Mouse (Mus musculus) G1E-ER4 (cell line): Measurements from ENCODE around the gene Pdx1. TPM values are rescaled to one million over a fixed set of nuclear protein-coding genes. Genes with fewer than 3 reads are reported as not detected.

Experiments
- GATA1 ChIP-seq: IDR thresholded peaks from one replicate; pipeline ENCODE4 v1.8.0; 2012; ENCODE audit warnings: low read length, inconsistent platforms
- polyA plus RNA-seq: library from polyadenylated mRNA; stranded (reverse); fragments of >175 nt; gene quantifications from 2 replicates; pipeline ENCODE4 v1.2.3, GENCODE M21; 2012

The Pdx1 gene
- polyA plus RNA-seq, result not detected in 2 replicates

DNA sequence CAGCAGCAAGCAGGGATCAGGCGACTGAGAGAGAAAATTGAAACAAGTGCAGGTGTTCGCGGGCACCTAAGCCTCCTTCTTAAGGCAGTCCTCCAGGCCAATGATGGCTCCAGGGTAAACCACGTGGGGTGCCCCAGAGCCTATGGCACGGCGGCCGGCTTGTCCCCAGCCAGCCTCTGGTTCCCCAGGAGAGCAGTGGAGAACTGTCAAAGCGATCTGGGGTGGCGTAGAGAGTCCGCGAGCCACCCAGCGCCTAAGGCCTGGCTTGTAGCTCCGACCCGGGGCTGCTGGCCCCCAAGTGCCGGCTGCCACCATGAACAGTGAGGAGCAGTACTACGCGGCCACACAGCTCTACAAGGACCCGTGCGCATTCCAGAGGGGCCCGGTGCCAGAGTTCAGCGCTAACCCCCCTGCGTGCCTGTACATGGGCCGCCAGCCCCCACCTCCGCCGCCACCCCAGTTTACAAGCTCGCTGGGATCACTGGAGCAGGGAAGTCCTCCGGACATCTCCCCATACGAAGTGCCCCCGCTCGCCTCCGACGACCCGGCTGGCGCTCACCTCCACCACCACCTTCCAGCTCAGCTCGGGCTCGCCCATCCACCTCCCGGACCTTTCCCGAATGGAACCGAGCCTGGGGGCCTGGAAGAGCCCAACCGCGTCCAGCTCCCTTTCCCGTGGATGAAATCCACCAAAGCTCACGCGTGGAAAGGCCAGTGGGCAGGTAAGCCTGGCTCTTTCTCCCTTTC, at the start of gene Pdx1:
Pdx1 (plus strand) TSS at position 34 of the 747 bp plus-strand sequence.
- TF ChIP-seq GATA1, result no peak

DNA sequence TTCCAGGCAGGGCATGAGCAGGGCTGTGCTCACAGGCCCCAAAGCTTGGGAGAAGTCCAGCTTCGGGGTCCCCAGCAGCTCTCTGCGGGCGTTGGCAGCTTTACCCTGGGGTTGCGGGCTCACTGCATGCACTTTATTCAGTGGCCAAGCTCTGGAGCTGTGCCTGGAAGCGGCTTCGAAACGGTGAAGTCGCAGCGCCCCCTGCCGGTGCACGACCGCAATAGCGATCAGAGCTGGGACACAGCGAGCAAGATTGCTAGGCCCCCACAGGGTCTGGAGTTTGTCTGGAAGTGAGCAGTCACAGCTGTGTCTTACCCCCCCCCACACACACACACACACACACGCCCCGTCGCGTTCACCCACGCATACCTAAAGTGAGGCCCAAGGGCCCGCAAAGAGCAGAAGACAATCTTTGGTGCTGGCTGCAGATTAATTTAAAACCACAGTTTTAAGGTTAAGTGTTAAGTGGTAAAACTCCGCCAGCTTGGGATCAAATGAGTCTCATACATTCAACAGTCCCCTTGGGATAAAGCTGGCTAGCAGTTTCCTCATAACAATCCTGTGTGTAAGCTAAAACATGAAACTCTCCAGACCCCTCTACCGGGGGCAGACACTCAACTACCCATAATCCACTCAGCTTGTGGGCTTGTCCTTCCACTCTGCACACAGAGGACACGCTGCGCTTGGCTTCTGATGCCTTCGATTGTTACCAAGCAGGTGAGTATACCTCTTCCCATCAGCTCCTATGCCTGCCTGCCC, 42.2 kb upstream of the Pdx1 start:
- TF ChIP-seq GATA1, result no peak

GRCm38 (mm10) chr5:147235406-147236309, 34.1 kb upstream of the Pdx1 start:
- TF ChIP-seq GATA1, result no peak

GRCm38 (mm10) chr5:147243908-147244307, 25.9 kb upstream of the Pdx1 start:
- TF ChIP-seq GATA1, result no peak

DNA sequence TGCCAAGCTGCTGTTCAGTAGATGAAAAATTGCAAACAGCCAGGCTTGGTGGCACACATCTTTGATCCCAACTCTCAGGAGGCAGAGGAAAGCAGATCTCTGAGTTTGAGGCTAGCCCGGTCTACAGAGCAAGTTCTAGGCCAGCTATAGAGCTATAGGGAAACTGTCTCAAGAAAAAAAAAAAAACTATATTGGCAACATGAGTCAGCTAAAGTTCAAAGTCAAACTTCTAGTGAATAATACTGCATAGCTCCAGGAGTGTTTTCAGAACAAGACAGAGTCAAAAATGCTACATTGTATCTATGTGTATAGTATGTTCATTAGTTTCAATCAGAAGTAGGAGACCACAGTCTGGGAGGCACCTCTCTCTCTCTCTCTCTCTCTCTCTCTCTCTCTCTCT, 9.6 kb upstream of the Pdx1 start:
- no peak for TF ChIP-seq GATA1

- TF ChIP-seq GATA1, result no peak
These were observed 9.0 kb upstream of the Pdx1 start for GRCm38 (mm10) chr5:147260778-147261177.

DNA sequence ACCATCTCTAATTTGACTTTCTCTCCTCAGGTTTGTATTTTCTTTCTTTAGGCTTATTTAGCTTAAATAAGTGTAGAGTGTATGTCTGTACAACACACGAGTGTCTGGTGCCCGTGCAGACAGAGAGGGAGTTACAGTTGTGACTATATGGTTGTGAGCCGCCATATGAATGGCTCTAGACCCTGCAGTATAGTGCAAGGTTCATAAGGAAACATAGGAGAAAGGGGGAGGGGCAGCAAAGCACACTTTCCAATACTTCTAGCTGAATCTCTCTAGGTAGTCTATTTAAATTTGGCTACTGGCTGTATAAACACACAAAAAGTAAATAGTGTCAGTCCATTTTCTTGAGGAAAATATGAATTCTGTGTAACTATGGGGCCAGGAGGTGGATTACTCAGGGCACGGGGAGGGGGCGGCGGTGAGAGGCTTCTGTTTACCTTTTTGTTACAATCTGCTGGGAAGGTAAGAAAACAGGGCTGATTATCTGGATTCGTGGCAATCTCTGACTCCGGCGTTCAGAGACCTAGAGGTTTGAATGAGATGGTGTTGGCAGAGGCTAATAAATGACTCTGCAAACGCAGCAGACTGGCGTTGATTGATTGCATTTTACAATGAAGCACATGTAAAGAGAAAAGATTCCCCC, 7.7 kb upstream of the Pdx1 start:
- no peak for TF ChIP-seq GATA1

DNA sequence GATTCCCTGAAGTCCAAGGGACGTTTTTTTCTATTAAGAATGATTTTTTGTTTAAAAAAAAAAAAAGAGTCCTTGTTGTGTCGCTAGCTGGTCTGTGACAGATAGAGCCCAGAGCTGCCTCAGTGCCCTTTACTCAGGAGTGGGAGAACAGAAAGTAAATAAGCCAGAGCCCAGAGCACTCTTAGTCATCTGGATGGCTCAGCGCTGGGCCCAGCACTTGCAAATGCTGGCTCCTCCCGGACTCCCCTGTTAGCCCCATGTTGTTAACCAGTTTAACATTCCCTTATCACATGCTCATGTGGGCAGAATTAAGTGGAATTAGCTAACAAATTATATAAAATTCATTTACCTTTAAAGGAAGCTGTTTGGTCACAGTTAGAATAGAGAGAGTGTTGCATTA, 5.8 kb upstream of the Pdx1 start:
- TF ChIP-seq GATA1, result no peak

- TF ChIP-seq GATA1, result no peak
These were observed 2.3 kb upstream of the Pdx1 start for GRCm38 (mm10) chr5:147267434-147267833.

GRCm38 (mm10) chr5:147268728-147269127, 1.0 kb upstream of the Pdx1 start:
- no peak for TF ChIP-seq GATA1

DNA sequence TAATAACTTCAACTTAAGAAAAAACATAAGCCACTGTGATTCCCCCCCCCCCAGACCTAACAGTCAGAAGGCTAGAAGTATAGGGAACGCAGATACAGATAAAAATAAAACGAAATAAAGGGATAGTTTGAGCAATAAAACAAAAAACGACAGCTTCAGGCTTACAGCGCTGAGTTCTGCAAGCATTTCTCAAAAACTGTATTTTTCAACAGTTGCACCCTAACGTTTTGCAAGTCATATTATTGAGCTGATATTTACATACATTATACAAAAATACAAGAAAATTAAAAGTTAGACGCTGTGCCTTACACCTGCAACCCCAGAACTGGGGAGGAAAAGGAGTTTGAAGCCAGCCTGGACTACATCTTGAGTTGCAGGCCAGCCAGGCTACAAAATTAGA, 388 bp upstream of the Pdx1 start:
- no peak for TF ChIP-seq GATA1

GRCm38 (mm10) chr5:147270673-147271655, 1.2 kb downstream of the Pdx1 start:
- TF ChIP-seq GATA1, result no peak

- no peak for TF ChIP-seq GATA1
These were observed 2.5 kb downstream of the Pdx1 start for GRCm38 (mm10) chr5:147272046-147272807.
